Mouse (Mus musculus) activated CD4-positive, CD25-positive, alpha-beta regulatory T cell, adult 4 months (primary cell): ENCODE measurements around the gene Ankrd33b. TPM values are rescaled to one million over a fixed set of nuclear protein-coding genes. Genes with fewer than 3 reads are reported as not detected.

ENCODE experiments used
- ATAC-seq: one replicate; pipeline ENCODE4 v1.8.0; 2017
- polyA plus RNA-seq, 2 experiments: library from polyadenylated mRNA; unstranded; fragments of 100-300 nt; shearing (Covaris generic); gene quantifications; one replicate each; pipeline ENCODE4 v1.2.1; 2017

The Ankrd33b gene
- polyA plus RNA-seq, 2 experiments from 2014 or later, result 0.71 TPM; not detected in 1

DNA sequence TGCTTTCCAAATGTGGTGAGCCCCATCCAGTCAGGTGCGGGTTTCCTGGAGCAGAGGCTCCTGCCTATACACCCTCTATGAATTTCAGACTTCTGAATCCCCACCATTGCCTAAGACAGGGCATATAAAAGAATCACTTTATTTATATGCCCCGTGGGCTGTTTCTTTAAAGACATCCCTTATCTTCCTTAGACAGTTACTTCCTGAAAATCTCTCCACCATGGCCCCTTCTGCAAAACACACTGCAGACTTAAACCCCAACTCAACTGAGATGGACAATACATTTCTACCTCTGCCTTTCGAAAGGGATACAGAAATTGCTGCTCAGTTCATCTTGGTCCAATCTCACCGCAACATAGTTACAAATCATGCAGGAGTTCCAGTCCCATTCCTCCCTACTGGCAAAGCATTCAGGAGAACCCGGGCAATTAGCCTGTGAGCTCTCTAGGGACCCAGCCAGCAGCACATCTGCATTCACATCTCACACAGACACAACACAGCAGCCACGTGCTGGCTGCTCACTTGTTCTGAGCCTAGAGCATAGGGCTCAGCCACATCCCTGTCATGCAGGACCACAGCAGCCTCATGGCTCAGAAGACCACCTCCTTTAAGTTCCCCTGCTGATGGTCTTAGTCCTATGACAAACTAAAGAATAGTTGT lies 68.1 kb downstream of the Ankrd33b start:
- no peak for ATAC-seq

GRCm38 (mm10) chr15:31297777-31298137 lies 69.8 kb downstream of the Ankrd33b start:
- ATAC-seq, result no peak

- no peak for ATAC-seq
Observed at GRCm38 (mm10) chr15:31296882-31297776, 70.4 kb downstream of the Ankrd33b start.

- ATAC-seq, result no peak
Observed at GRCm38 (mm10) chr15:31294311-31294710, 73.2 kb downstream of the Ankrd33b start.

GRCm38 (mm10) chr15:31292627-31293026 lies 74.9 kb downstream of the Ankrd33b start:
- no peak for ATAC-seq

DNA sequence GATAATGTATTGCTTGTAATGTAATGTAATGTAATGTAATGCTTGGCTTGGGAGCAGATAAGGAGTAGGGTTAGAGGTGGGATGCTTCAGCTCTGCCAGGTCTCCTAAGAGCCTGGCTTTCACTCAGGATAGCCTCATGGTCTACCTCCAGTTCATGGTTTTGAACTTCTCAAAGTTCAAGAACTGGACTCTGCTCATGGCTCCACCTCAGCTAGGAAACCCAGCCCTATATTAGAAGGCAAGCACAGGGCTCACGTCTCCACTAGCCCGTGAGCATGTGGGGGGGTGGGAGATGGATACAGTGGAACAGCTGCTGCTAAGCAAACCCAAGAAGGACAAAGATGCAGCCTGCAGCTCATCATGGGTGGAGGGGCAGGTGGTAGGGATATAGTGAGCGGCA lies 81.8 kb downstream of the Ankrd33b start:
- no peak for ATAC-seq

GRCm38 (mm10) chr15:31284922-31285631 lies 82.4 kb downstream of the Ankrd33b start:
- ATAC-seq, result no peak

GRCm38 (mm10) chr15:31284142-31284541 lies 83.4 kb downstream of the Ankrd33b start:
- no peak for ATAC-seq

DNA sequence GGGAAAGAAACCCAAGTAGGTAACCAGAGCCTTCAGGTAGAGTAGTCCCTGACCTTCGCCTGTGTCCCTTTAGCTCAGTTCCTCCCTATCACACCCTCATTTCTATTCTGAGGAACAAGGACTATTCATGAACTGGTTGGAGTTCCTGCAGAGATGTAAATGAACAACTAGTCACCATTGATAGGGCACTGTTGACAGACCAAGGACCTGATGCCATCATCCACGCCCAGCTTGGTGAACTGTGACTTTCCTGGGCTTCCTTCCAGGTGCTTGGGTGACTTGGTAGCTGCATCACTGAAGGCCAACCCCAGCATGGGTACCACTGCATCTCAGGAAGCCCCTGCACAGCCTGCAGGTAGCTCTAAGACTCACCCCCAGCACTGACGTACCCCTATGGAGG lies 85.2 kb downstream of the Ankrd33b start:
- no peak for ATAC-seq

- ATAC-seq, result no peak
Observed at GRCm38 (mm10) chr15:31281830-31282229, 85.7 kb downstream of the Ankrd33b start.

DNA sequence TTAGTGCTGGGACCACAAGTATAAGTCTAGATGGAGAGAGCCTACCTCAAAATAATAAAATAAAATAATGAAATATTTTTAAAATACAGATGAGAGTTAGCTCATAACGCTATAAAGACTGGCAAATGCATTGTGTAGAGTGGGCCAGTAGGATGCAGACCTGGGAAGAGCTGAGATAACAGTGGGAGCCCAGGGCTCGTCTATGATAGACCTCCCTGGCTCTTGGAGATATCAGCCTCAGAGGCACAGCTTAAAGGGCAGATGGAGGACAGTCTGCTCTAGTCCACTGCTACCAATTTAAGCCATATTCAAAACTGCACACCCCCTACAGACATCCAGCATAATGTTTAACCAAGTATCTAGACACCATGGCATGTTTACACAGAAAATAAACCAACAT lies 86.8 kb downstream of the Ankrd33b start:
- no peak for ATAC-seq

- no peak for ATAC-seq
Observed at GRCm38 (mm10) chr15:31280059-31280458, 87.5 kb downstream of the Ankrd33b start.

GRCm38 (mm10) chr15:31279577-31280004 lies 87.9 kb downstream of the Ankrd33b start:
- peak; percentile 83 for ATAC-seq

DNA sequence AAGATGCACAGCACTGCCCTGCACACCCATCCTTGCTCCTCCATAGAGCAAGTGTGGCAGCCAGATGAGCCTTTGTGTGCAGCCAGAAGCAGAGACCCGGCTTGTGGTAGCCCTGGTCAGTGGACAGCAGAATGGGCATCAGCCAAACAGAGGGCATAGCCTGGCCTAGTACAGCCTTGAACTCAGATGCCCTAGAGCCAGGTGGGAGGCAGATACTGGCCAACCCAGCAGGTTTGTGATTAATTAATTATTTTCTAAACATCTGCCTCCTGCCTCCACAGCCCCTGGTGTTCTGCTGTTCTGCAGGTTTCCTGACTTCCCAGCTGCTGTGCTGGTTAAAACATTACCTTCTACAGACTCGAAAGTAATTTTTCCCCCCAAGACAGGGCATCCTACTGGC lies 88.4 kb downstream of the Ankrd33b start:
- no peak for ATAC-seq

- no peak for ATAC-seq
Observed at GRCm38 (mm10) chr15:31278090-31278489, 89.4 kb downstream of the Ankrd33b start.

DNA sequence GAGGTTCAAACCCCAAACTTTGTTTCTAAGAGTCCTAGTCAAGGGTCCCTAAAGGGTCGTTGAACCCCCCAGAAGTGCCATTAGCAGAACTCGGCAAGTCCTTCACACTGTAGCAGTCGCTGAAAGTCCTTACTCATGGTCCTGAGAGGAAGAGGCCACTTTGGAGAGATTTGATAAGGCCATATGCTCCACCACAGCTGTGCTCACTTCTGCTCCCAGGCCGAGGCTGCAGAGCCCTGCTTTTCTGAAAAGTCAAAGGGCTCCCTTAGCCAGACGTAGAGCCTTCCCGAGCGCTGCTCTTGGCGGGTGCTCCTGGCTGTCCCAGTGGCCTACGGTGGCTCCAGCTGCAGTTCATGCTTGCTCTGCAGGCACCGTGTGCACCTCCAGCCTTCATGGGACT lies 94.0 kb downstream of the Ankrd33b start:
- ATAC-seq, result no peak

GRCm38 (mm10) chr15:31272695-31273094 lies 94.8 kb downstream of the Ankrd33b start:
- ATAC-seq, result no peak

DNA sequence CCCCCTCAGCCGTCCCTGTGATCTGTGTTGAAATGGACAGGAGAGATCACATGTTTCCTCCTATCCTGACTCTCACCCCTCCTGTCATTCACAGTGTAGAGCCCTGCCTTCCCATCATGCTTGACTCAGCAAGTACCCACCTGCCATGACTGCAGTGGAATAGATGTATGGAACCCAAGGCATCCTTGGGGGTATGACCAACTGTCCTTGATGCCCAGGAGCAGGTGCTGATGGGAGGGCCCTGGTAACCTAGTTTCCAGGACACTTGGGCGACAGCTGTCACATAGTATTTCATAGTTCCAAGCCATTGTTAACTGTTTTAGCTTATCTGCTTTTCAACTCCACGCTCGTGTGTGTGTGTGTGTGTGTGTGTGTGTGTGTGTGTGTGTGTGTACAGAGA lies 98.0 kb downstream of the Ankrd33b start:
- no peak for ATAC-seq

GRCm38 (mm10) chr15:31268148-31268547 lies 99.4 kb downstream of the Ankrd33b start:
- ATAC-seq, result no peak

DNA sequence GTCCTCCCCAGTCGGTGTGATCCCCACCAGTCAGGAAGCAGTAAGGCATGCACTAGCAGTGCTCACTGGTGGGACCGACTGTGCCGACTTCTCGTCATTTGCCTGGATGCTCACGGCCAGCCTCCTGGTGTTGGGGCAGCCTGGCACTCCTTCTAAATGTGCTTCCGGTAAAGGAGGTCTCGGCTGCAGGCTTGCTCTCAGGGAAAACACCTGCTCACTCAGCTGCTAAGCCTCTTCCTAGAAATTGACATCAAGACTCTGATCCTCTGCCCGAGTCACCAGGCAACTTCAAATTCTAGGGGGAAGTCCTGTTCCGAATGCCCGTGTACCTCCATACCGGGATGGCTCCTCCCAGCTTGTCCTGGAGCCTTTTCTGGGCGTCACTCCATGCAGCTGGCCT lies 101.7 kb downstream of the Ankrd33b start:
- no peak for ATAC-seq

DNA sequence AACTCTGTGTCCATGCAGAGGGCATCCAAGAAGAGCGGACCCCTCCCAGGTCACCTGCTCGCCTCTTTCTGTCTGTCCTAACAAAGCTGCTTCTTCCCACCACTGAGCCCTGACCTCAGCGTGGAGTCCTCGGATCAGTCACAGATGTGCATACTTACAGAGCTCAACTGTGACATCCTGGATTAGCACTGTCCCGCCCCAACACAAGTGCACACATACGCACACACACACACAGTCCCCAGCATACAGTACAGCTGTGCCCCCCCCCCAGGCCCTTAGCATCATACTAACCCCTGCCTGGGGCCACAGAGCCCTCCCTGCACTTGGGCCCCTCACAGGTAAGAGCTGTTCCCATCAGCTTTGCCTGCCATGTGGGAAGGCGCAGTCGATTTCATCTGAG lies 102.1 kb downstream of the Ankrd33b start:
- no peak for ATAC-seq

DNA sequence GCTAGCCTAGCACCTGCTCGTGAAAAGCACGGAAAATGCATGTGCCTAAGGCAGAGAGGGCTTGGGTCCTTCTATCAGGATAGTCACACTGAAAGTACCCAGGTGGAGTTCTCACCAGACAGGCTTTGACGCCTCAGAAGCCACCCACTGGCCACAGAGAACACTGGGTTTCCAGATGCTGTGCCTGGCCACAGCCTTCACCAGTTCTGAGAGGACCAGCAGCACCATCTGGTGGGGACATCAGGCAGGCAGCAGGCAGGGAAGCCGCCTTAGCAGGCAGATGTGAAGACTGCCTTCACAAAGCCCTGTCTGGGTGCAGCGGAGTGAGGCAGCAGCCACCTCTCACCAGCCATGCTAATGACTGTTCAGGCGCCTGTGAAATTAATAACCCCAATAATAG lies 102.7 kb downstream of the Ankrd33b start:
- ATAC-seq, result peak; percentile 71

DNA sequence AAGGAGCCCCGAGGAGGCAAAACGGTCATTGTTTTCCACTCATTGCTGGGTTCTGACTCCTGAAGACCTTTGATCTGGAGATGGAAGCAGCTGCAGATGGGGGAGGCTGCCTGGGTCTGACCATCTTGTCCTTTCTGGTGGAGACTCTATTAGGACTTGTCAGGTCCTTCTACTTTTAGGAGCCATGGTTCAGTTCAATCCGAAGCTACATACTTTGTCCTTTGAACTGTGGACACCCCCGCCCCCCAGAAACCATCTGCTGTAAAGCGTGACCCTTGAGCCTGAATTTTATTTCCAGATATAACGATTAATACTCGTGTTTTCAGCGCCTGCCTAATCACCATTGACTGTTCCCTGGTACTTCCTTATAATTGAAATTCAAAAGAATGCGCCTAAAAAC lies 105.2 kb downstream of the Ankrd33b start:
- ATAC-seq, result no peak
